Mouse (Mus musculus): Measurements from ENCODE around the gene Pdxdc1. TPM values are rescaled to one million over a fixed set of nuclear protein-coding genes. Genes with fewer than 3 reads are reported as not detected.
"Not testable (repeated sequence)": the region's sequence is repeated elsewhere in the genome, so short reads cannot be mapped to it uniquely, and the experiment has no call there.

The Pdxdc1 gene
- total RNA-seq, 2 experiments from 2014 or later = 75.0 to 77.9 TPM

GRCm38 (mm10) chr16:13813200-13813599 lies 89.7 kb downstream of the Pdxdc1 start:
- DNase-seq = no peak

- no peak for DNase-seq
These were observed 90.8 kb downstream of the Pdxdc1 start for GRCm38 (mm10) chr16:13812152-13812551.

- no peak for DNase-seq
These were observed 94.5 kb downstream of the Pdxdc1 start for GRCm38 (mm10) chr16:13808410-13808809.

GRCm38 (mm10) chr16:13807616-13808015 lies 95.3 kb downstream of the Pdxdc1 start:
- no peak for DNase-seq

- DNase-seq = no peak
These were observed 98.3 kb downstream of the Pdxdc1 start for GRCm38 (mm10) chr16:13804666-13805065.

GRCm38 (mm10) chr16:13801231-13801630 lies 101.7 kb downstream of the Pdxdc1 start:
- no peak for DNase-seq

- no peak for DNase-seq
These were observed 106.2 kb downstream of the Pdxdc1 start for GRCm38 (mm10) chr16:13796746-13797175.

- DNase-seq = not testable (repeated sequence)
These were observed 109.5 kb downstream of the Pdxdc1 start for GRCm38 (mm10) chr16:13793441-13793840.

GRCm38 (mm10) chr16:13785932-13786331 lies 117.0 kb downstream of the Pdxdc1 start:
- DNase-seq = no peak

Small RNA genes lying within 50 kb of the gene (microRNA-seq; reads per million reads assigned to microRNA genes)
- gene Gm27734 = 0 reads per million in 2 experiments

Other genes starting within 250 kb of the Pdxdc1 start
- 10 to 100 TPM in 1 of 2 experiments, 1 to 10 TPM in 1; 9.0 to 10.1 TPM for gene Parn, start 235.0 kb downstream of the Pdxdc1 start, total RNA-seq (2021)
- gene Bfar, start 231.3 kb downstream of the Pdxdc1 start, total RNA-seq (2021) = 10 to 100 TPM; 46.5 to 47.0 TPM
- 1 to 10 TPM; 2.5 to 3.8 TPM for gene 3110001I22Rik, start 231.2 kb downstream of the Pdxdc1 start, total RNA-seq (2021)
- not detected for gene Pla2g10, start 172.1 kb downstream of the Pdxdc1 start, total RNA-seq (2021)
- gene Rrn3, start 122.4 kb downstream of the Pdxdc1 start, total RNA-seq (2021) = 10 to 100 TPM; 40.7 to 40.9 TPM
- 10 to 100 TPM; 44.7 to 47.2 TPM for gene Ntan1, start 84.3 kb downstream of the Pdxdc1 start, total RNA-seq (2021)
- gene Mpv17l, start within 50 bp of the Pdxdc1 start, total RNA-seq (2021) = 1 to 10 TPM; 1.5 to 1.8 TPM
- not detected for gene 2900011O08Rik, start 83.5 kb upstream of the Pdxdc1 start, total RNA-seq (2021)
- not detected for gene Ifitm7, start 83.8 kb upstream of the Pdxdc1 start, total RNA-seq (2021)